Mouse (Mus musculus) gastrocnemius, adult 2 months (tissue): ENCODE measurements at regions not wholly inside any gene's neighbourhood (a gene's known extent, or its start where the extent isn't known, plus 50 kb on each side); places are given as distances from the start of the nearest gene placed in this dataset.

Source experiments
- DNase-seq: peaks from one replicate; pipeline ENCODE4 v3.0.0; 2022
- H3K27ac ChIP-seq: fragments of 200-600 bp; 2 replicates; pipeline ENCODE4 v1.8.1; 2022; ENCODE audit warnings: mild to moderate bottlenecking
- H3K4me3 ChIP-seq: fragments of 200-600 bp; 2 replicates; pipeline ENCODE4 v1.8.1; 2022; ENCODE audit warnings: mild to moderate bottlenecking, moderate library complexity
- CTCF ChIP-seq: fragments of 200-600 bp; IDR thresholded peaks from 2 replicates; pipeline ENCODE4 v1.8.1; 2022; ENCODE audit warnings: antibody characterized with exemption, mild to moderate bottlenecking, moderate library complexity
- intact Hi-C: fragments of 180-260 bp; cut with DNase I; formaldehyde crosslinking; loops from one replicate; pipeline ENCODE4 v1.15.1; 2025

GRCm38 (mm10) chr1:4570730-4571129 is 237.0 kb upstream of the Gm37988 start:
- intact Hi-C loops = no loop called here
- Histone ChIP-seq H3K4me3 (no peak overlapping the region), H3K27ac (peak overlapping the region; percentile 84)
- DNase-seq = no peak
- TF ChIP-seq CTCF = no peak

DNA sequence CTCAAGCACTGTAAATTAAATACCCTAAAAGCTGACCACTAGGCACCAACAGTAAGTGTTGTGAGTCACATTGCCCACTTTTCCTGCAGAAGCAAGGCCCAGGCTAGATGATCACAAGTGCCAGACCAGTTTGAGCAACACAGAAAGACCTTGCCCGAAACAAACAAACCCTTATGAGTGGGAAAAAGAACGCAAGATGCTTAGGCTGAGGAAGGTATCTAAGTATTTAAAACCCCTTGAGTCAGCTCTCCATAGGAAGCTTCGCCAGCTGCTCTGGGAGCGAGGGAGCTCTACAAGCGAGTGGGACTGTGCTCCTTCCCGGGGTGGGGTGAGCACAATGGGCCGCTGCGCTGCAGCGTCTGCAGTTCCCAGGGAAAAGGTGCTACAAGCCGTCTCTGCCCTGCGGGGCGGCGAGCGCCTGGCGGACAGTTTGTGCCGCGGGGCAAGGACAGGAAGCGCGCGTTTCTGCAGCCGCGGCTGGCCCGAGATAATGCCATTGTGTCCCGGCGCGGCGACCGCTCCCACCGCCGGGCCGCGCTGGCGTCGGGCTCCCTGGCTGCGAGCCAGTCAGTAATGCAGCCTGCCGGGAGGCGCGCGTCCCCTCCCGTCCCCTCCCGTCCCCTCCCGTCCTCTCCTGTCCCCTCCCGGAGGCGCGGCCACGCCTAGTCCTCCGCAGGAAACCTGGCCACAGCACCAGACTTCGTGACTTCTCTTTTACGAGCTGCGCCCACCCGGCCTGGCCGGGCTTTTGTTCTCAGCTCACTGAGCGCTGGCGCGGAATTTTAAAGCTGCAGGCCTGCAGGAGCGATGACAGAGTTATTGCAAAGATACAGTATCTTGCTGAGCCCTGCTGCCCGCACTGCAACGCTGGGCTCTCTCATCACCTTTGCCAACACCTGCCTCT is 236.1 kb upstream of the Gm37988 start:
- H3K4me3 ChIP-seq = peak overlapping the region; percentile 67
- TF ChIP-seq CTCF = peak; percentile 30
- peak overlapping the region; percentile 84 for H3K27ac ChIP-seq
- intact Hi-C loops = no loop called here
- DNase-seq = peak; percentile 84

GRCm38 (mm10) chr1:4572311-4572710 is 235.4 kb upstream of the Gm37988 start:
- intact Hi-C loops = no loop called here
- DNase-seq = no peak
- Histone ChIP-seq H3K27ac (peak overlapping the region; percentile 84), H3K4me3 (peak overlapping the region; percentile 67)
- TF ChIP-seq CTCF = no peak

DNA sequence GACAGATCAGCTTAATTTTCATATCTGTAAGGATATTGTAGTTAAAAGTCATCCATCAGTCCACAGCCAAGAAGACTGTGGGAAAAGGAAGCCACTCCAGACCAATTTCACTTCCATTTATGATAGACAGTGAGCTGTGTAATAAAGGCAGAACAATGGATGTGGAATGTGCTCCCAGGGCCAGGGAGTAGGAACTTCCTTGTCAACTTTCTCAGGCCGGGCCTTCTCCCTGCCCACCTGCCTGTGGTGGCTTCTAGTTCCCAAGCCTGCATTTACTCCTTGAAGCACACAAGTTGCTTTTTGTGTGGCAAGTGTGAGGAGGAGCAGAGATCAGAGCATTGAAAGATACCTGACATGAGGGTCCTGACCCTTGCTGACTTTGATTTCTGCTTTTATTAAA is 233.6 kb upstream of the Gm37988 start:
- Histone ChIP-seq H3K27ac (peak overlapping the region; percentile 35; the same call in 1 of the 2 replicates), H3K4me3 (no peak overlapping the region)
- intact Hi-C loops = no loop called here
- DNase-seq = no peak
- no peak for TF ChIP-seq CTCF

DNA sequence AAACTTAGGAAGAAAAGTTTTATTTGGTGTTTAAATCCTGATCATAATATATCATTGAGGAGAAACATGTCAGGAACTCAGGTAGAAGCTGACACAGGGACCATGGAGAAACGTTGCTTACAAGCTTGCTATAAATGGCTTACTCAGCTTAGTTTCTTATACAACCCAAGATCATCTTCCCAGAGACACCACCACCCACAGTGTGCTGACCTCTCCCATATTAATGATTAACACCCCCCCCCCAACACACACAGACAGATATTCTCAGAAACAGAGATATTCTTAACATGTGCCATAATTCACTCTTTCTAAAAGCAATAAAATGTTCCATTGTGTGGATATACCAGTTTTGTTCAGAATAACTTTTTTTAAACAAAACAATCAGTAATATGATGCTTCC is 230.7 kb upstream of the Gm37988 start:
- intact Hi-C loops = no loop called here

DNA sequence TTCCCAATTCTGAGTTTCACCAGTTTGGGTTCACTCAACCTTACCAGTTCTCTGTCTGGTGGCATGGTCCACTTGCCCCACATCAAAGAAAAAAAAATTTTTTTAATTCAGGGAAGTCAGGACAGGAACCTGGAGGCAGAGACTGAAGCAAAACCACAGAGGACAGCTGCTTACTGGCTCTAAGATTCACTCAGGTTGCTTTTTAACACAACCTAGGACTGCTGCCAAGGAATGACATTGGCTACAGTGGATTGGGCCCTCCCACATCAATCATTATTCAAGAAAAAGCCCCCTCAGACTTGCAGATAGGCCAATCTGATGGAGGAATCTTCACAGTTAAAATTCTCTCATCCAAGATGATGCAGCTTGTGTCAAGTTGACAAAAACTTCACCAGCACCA is 225.2 kb upstream of the Gm37988 start:
- Histone ChIP-seq H3K4me3 (no peak overlapping the region), H3K27ac (no peak overlapping the region)
- TF ChIP-seq CTCF = no peak
- intact Hi-C loops = no loop called here
- DNase-seq = no peak

More for the DNA sequence above, 230.7 kb upstream of the Gm37988 start:
- no peak overlapping the region for H3K4me3 ChIP-seq
- no peak for DNase-seq
- no peak for TF ChIP-seq CTCF
- no peak overlapping the region for H3K27ac ChIP-seq

DNA sequence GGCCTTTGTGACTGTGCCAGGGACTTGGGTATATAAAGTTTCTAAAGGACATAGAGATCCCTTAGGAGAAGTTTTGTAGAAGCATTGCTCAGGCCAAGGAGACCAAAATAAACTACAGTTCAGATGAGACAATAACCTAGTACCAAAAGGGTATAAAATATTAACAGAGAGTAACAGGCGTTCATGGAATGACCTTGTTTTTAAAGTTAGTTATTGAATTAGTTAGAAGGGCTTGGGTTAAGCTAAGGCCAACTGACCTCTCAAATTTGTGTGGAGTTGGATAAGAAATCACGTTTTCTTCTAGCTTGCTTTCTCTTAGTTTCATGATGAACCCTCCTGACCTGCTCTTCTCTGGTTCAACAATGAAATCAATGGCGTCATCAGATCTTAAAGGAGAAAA is 209.8 kb upstream of the Gm37988 start:
- Histone ChIP-seq H3K27ac (no peak overlapping the region), H3K4me3 (no peak overlapping the region)
- TF ChIP-seq CTCF = no peak
- intact Hi-C loops = no loop called here
- no peak for DNase-seq

GRCm38 (mm10) chr1:4598425-4598824 is 209.3 kb upstream of the Gm37988 start:
- H3K4me3 ChIP-seq = no peak overlapping the region
- no peak for TF ChIP-seq CTCF
- no peak overlapping the region for H3K27ac ChIP-seq
- intact Hi-C loops = no loop called here
- DNase-seq = no peak

DNA sequence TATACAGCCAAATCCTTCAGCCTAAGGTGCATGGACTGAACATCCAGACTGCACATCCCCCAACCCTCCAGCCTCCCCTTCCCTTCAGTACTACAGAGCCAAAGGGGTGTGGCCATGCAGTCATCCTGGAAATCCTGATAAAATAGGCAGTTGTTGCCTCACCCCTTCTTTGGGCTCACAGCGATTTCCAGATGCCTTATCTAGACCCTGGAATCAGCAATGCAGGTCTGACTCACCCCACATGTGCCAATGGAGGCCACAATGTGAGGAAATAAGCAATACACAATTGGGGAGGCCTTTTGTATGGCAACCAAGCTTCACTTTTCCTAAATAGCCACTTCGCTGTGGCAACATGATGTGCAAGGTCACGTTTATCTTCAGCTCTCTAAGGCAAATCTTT is 205.3 kb upstream of the Gm37988 start:
- no peak overlapping the region for H3K4me3 ChIP-seq
- H3K27ac ChIP-seq = 0 out of 2 replicates have a peak overlapping the region, but pooled peaks have one; percentile 8
- intact Hi-C loops = no loop called here
- no peak for TF ChIP-seq CTCF
- no peak for DNase-seq

- Histone ChIP-seq H3K27ac (no peak overlapping the region), H3K4me3 (no peak overlapping the region)
- intact Hi-C loops = no loop called here
- DNase-seq = no peak
- no peak for TF ChIP-seq CTCF
Observed at GRCm38 (mm10) chr1:4608824-4609223, 198.9 kb upstream of the Gm37988 start.

GRCm38 (mm10) chr1:4613305-4613704 is 194.4 kb upstream of the Gm37988 start:
- intact Hi-C loops = no loop called here
- Histone ChIP-seq H3K27ac (no peak overlapping the region), H3K4me3 (no peak overlapping the region)
- DNase-seq = no peak
- no peak for TF ChIP-seq CTCF

- Histone ChIP-seq H3K27ac (no peak overlapping the region), H3K4me3 (no peak overlapping the region)
- no peak for TF ChIP-seq CTCF
- intact Hi-C loops = no loop called here
- no peak for DNase-seq
Observed at GRCm38 (mm10) chr1:4615286-4615685, 192.4 kb upstream of the Gm37988 start.

DNA sequence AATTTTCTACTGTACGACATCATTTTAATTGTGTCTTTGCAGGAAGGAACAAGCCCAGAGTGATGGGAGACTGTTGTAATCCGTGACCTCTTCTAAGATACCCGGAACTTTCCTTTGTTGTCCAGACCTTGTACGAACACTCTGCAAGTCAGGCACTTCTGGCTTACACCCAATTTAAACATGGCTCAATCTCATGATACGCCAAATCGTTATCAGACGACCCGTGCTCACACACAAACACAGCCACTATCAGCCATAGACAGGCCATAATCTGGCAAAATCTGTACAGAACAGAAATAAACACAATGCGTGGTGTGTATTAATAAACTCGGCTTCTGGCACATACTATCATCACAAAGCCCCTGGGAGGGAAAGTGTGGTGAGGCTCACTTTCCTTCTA is 190.2 kb upstream of the Gm37988 start:
- intact Hi-C loops = no loop called here
- no peak overlapping the region for H3K4me3 ChIP-seq
- no peak for DNase-seq
- no peak for TF ChIP-seq CTCF
- peak overlapping the region; percentile 25; the same call in 1 of the 2 replicates for H3K27ac ChIP-seq

GRCm38 (mm10) chr1:4622408-4622807 is 185.3 kb upstream of the Gm37988 start:
- no peak for DNase-seq
- Histone ChIP-seq H3K27ac (peak overlapping the region; percentile 32; the same call in 1 of the 2 replicates), H3K4me3 (no peak overlapping the region)
- intact Hi-C loops = no loop called here
- TF ChIP-seq CTCF = no peak
